Mouse (Mus musculus) stomach, embryonic 16.5 days (tissue): ENCODE measurements around the gene Mrpl27. TPM values are rescaled to one million over a fixed set of nuclear protein-coding genes. Genes with fewer than 3 reads are reported as not detected.

ENCODE experiments used
- ATAC-seq: fragments of 200-750 bp; cut with Nextera tagmentation; 2 replicates; pipeline ENCODE4 v1.8.0; 2017; ENCODE audit warnings: moderate number of reproducible peaks, moderate TSS enrichment; ENCODE audit not compliant: insufficient read depth, low FRiP score
- H3K27ac ChIP-seq: fragments of 300-500 bp; sonication (generic); 2 replicates; pipeline ENCODE4 v1.5.1; 2014; ENCODE audit warnings: low read length
- H3K27me3 ChIP-seq: fragments of 300-500 bp; sonication (generic); 2 replicates; pipeline ENCODE4 v1.6.1; 2014; ENCODE audit warnings: low read length, control low read depth, mixed read lengths; ENCODE audit not compliant: control insufficient read depth, insufficient read depth
- H3K36me3 ChIP-seq: fragments of 300-500 bp; sonication (generic); 2 replicates; pipeline ENCODE4 v1.6.1; 2014; ENCODE audit warnings: low read length; ENCODE audit not compliant: control insufficient read depth, insufficient read depth
- H3K4me1 ChIP-seq: fragments of 300-500 bp; sonication (generic); 2 replicates; pipeline ENCODE4 v1.6.1; 2014; ENCODE audit warnings: low read length, control low read depth, mixed read lengths; ENCODE audit not compliant: control insufficient read depth, insufficient read depth
- H3K4me2 ChIP-seq: fragments of 300-500 bp; sonication (generic); 2 replicates; pipeline ENCODE4 v1.6.1; 2014; ENCODE audit warnings: low read depth, low read length, mixed read lengths
- H3K4me3 ChIP-seq: fragments of 300-500 bp; sonication (generic); replicated peaks from 2 replicates; pipeline ENCODE4 v1.5.1; 2014; ENCODE audit warnings: mild to moderate bottlenecking, low read length
- H3K9ac ChIP-seq: fragments of 300-500 bp; sonication (generic); 2 replicates; pipeline ENCODE4 v1.6.1; 2014; ENCODE audit warnings: low read length
- H3K9me3 ChIP-seq: fragments of 300-500 bp; sonication (generic); replicated peaks from 2 replicates; pipeline ENCODE4 v1.6.1; 2016; ENCODE audit warnings: low read length, control low read depth; ENCODE audit not compliant: control insufficient read depth
- WGBS: fragments of 180-500 bp; shearing (Covaris S2); extraction: QIAGEN DNeasy Blood & Tissue Kit; methylation state at CpG from one replicate; pipeline ENCODE4 v1.1.7; 2014; 5-methylcytosine and 5-hydroxymethylcytosine counted together
- polyA plus RNA-seq: library from polyadenylated mRNA; unstranded; fragments of >200 nt; fragmentation: Nextera tagmentation; extraction: Ambion mirVana; gene quantifications from 2 replicates; pipeline ENCODE4 v1.2.1, GENCODE M21; 2015

Mrpl27 gene
- polyA plus RNA-seq, 1 experiment from 2014 or later = 126 TPM

DNA sequence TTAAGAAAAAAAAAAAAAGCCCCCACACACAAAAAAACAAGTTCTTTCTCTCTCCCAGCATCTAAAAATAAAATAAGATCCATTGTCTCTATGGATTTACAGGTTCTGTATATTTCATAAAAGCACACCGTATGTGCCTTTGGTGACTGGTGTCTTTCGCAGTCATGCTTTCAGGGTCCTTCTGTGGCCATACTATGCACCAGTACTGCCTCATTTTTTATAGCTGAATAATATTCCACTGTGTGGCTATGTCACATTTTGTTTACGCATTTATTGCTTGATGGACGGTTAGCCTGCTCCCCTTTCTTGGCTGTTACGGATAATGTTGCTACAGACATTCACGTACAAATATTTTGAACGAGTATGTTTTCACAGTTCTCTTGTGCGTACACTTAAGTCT lies 594 bp upstream of the Mrpl27 start:
- WGBS = 38% methylated on average over 8 of the region's 8 CpGs
- H3K9me3 ChIP-seq = no peaks in the 10 kb centered on the region
- peak overlapping the region; percentile 83 for H3K9ac ChIP-seq
- peak overlapping the region; percentile 88 for H3K4me2 ChIP-seq
- ATAC-seq = no peak
- H3K4me3 ChIP-seq = peak overlapping the region; percentile 74
- no peaks in the 10 kb centered on the region for H3K36me3 ChIP-seq
- H3K27me3 ChIP-seq = no peaks in the 10 kb centered on the region
- peaks cover 12% of the 10 kb centered on the region; the same call in 1 of the 2 replicates for H3K4me1 ChIP-seq
- H3K27ac ChIP-seq = no peak overlapping the region

DNA sequence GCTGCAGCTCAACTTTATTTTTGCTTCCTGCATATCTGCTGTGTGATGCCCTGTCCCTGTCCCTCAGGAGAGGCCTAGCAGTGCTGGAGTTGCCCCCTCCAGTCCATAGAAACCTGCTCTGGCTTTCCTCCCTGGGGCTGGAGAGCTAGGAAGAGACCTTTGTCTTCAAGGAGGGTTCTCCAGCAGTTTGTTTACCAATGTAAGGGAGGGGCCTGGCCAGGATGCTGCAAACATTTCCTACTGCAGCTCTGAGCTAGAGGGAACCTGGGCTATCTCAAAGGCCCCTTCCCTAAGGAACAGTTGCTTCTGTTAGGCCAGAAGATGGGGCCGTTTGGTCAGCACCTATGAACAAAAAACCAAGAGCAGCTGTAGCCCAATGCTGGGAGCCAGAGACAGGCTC lies 7.8 kb downstream of the Mrpl27 start:
- no peaks in the 10 kb centered on the region for H3K4me1 ChIP-seq
- H3K9me3 ChIP-seq = no peaks in the 10 kb centered on the region
- no peak overlapping the region for H3K27ac ChIP-seq
- H3K9ac ChIP-seq = no peak overlapping the region
- no peak overlapping the region for H3K4me3 ChIP-seq
- H3K4me2 ChIP-seq = no peak overlapping the region
- H3K27me3 ChIP-seq = no peaks in the 10 kb centered on the region
- H3K36me3 ChIP-seq = no peaks in the 10 kb centered on the region
- ATAC-seq = no peak
- 52% methylated on average over 1 of the region's 1 CpGs for WGBS

DNA sequence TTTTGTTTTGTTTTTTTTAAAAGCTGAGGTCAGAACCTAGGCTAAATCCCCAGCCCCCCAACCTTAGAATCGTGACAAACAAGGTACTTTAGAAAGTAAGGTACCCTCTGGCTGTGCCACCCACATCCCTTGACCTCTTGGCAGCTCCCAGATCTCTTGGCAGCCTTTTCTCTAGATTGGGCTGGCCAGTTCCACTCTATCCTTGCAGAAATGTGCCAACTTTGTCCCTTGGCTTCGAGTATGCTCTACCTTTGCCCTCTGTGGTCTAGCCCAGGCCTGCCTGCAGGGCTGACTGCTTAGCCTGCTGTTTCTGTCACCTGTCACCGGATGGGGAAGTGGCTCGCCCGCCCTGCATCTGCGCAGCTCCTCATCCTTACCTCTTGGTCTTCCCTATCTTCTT lies 11.7 kb downstream of the Mrpl27 start:
- Histone ChIP-seq H3K36me3 (peaks cover 19% of the 10 kb centered on the region), H3K9ac (no peak overlapping the region), H3K4me1 (no peaks in the 10 kb centered on the region), H3K4me2 (no peak overlapping the region), H3K27me3 (no peaks in the 10 kb centered on the region), H3K9me3 (no peaks in the 10 kb centered on the region), H3K4me3 (no peak overlapping the region), H3K27ac (no peak overlapping the region)
- no peak for ATAC-seq
- 94% methylated on average over 6 of the region's 6 CpGs for WGBS

DNA sequence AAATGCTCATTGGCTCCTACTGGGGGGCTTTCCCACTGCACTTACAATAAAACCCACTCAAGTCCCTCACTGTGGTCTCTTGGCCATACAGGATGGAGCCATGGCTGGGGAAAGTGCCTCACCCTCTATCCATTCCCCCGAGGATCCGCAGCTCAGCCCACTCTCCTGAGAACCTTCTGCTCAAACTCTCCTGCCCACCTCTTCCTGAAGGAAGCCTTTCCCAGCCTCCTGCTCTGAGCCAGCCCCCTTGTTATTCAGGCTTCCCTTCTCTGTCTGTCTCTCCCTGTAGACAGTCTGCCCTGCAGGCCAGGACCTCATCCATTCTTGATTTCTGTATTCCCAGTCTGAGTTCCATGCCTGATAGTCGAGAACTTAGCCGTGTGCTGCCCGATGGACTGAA lies 21.4 kb downstream of the Mrpl27 start:
- Histone ChIP-seq H3K27ac (no peak overlapping the region), H3K4me2 (no peak overlapping the region), H3K9me3 (no peaks in the 10 kb centered on the region), H3K36me3 (peaks cover 4% of the 10 kb centered on the region; the same call in 1 of the 2 replicates), H3K4me1 (peaks cover 14% of the 10 kb centered on the region), H3K4me3 (no peak overlapping the region), H3K9ac (no peak overlapping the region; the same call in 1 of the 2 replicates), H3K27me3 (no peaks in the 10 kb centered on the region)
- ATAC-seq = no peak
- WGBS = 73% methylated on average over 5 of the region's 5 CpGs

DNA sequence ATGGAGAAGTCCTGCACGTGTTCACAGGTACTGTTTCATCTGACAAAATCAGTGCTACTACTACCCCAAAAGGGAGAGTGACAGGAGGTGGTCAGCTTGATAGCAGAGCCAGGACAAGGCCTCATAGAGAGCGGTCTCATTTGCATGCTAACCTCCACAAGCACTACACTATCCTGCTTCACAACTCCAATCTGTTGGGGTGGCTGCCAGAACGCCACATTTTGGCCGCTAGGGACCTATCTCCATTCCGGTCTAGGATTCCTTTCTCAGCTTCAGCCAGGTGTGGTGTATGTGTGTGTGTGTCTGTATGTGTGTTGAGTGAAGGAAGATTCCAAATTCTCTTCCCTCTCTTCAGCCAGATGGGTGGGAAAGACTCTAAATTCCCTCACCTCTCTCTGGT lies 21.9 kb downstream of the Mrpl27 start:
- peak overlapping the region; percentile 4; the same call in 1 of the 2 replicates for H3K9ac ChIP-seq
- H3K27ac ChIP-seq = no peak overlapping the region
- WGBS = 72% methylated on average over 5 of the region's 5 CpGs
- no peaks in the 10 kb centered on the region for H3K27me3 ChIP-seq
- 0 out of 2 replicates have a peak overlapping the region, but pooled peaks have one; percentile 65 for H3K4me2 ChIP-seq
- no peaks in the 10 kb centered on the region for H3K9me3 ChIP-seq
- no peaks in the 10 kb centered on the region for H3K36me3 ChIP-seq
- peaks cover 14% of the 10 kb centered on the region for H3K4me1 ChIP-seq
- H3K4me3 ChIP-seq = no peak overlapping the region
- ATAC-seq = no peak

DNA sequence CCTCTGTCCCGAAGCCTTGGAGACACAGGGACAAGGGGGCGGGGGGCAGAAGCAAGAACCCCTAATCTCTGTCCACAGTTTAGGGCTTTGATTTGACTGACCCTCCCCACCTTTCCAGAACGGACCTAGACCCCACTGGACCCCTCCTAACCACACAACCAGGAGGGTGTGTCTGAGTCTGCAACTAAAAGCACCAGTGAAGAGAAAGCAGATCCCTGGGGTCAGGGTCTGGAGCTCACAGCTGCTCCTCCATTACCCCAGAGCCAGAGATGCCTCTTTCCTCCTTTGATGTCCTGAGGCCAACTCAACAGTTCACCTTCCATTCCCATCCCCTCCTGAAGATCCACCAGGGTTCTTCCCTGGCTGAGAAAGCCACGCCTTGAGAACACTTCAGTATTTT lies 22.7 kb downstream of the Mrpl27 start:
- no peaks in the 10 kb centered on the region for H3K27me3 ChIP-seq
- H3K36me3 ChIP-seq = no peaks in the 10 kb centered on the region
- H3K27ac ChIP-seq = no peak overlapping the region
- WGBS = 40% methylated on average over 4 of the region's 4 CpGs
- H3K9ac ChIP-seq = peak overlapping the region; percentile 98
- H3K4me1 ChIP-seq = peaks cover 14% of the 10 kb centered on the region
- no peaks in the 10 kb centered on the region for H3K9me3 ChIP-seq
- H3K4me2 ChIP-seq = peak overlapping the region; percentile 65
- H3K4me3 ChIP-seq = peak overlapping the region; percentile 93
- no peak for ATAC-seq

DNA sequence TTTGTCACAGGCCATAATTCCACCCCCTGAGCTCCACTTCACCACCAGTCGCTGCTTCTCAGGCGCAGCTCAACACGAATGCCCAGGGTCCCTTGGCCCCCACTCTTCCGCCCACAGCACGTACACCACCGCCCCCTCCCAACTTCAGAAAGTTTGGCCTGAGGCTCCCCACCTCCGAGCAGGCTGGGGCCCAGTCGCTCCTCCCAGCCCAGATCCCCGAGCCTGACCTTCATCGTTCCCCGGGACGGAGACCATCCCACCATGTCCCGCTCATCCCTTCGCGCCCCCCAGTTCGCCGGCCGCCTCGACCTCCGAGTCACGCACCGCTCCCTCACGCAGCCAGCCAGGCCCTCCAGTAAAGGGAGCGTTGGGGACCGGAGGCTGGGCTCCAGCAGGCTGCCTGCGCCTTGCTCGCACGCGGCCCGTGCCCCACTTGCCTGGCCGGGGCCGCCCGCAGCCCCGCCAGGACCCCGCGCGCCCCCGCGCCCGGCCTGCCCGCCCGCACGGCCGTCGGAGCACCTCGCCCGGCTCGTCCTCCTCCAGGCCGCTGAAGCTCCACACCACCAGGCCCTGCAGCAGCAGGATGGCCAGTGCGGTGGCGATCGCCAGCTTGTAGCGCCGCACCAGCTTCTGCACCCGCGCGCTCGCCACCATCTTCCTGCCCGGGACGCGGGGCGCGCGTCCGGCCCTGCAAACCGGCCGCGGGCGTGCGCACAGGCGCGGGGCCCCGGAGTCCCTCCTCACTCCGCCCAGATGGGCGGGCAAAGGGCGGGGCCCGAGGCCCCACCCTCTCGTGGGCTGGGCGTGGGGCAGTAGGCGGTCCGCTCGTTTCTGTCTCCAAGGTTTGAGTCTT lies 23.4 kb downstream of the Mrpl27 start, which contains the start of gene Xylt2:
Gene Xylt2 (minus strand): TSS at position 762 of the 853 bp plus-strand sequence.
- peak within 1 kb of the TSS; percentile 98 for H3K9ac ChIP-seq
- ATAC-seq = peak; percentile 97
- WGBS = under 1% methylated on average over 81 of the region's 82 CpGs
- H3K4me1 ChIP-seq = peaks cover 14% of the 10 kb centered on the region
- peak within 1 kb of the TSS; percentile 86 for H3K27ac ChIP-seq
- no peaks in the 10 kb centered on the region for H3K27me3 ChIP-seq
- no peaks in the 10 kb centered on the region for H3K36me3 ChIP-seq
- H3K4me2 ChIP-seq = peak within 1 kb of the TSS; percentile 65
- no peaks in the 10 kb centered on the region for H3K9me3 ChIP-seq
- H3K4me3 ChIP-seq = peak within 1 kb of the TSS; percentile 93

DNA sequence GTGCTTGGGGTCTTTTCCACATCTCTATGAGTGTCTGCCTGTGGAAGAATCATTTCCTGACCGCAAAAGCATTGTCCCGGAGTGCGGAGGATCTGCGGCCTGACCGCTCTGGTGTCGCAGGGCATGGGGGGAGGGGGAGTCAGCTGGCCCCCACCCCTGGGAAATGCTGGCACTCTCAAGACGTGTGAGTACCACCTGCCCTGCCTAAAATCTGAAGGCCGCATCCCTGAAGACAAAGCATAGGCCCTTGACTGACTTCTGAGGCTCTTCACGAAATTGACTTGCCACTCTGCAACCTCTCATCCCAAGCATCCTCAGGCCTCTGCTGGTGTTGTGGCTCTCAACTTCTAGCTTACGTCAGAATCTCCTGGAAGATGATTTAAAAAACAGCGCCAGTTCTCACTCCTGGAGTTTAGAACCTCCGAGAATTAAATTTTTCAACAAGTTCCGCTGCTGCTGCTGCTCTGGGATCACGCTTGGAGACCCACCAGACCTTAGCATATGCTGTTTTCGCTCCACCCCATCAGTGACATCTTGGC lies 24.1 kb downstream of the Mrpl27 start:
- Histone ChIP-seq H3K27me3 (no peaks in the 10 kb centered on the region), H3K36me3 (no peaks in the 10 kb centered on the region), H3K4me1 (peaks cover 14% of the 10 kb centered on the region), H3K9ac (peak overlapping the region; percentile 64), H3K27ac (no peak overlapping the region), H3K4me2 (peak overlapping the region; percentile 65), H3K9me3 (no peaks in the 10 kb centered on the region), H3K4me3 (peak overlapping the region; percentile 93)
- 32% methylated on average over 15 of the region's 15 CpGs for WGBS
- ATAC-seq = no peak

DNA sequence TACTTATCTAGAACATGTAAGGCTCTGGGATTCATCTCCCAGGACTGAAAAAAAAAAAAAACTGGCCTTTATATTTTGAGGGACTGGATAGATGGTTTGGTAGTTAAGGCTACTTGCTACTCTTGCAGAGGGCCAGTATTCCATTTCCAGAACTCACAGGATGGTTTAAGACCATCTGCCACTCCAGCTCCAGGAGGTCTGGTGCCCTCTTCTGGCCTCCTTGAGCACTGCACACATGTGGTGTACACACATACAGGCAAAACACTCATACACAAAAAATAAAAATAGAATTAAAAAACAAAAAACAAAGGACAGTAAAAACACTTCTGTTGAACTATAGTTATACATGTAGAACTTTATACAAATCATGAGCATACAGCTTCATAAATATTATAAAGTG lies 27.1 kb downstream of the Mrpl27 start:
- H3K27ac ChIP-seq = no peak overlapping the region
- no peak overlapping the region for H3K4me2 ChIP-seq
- H3K36me3 ChIP-seq = no peaks in the 10 kb centered on the region
- H3K9ac ChIP-seq = no peak overlapping the region
- no peaks in the 10 kb centered on the region for H3K27me3 ChIP-seq
- H3K4me3 ChIP-seq = no peak overlapping the region
- ATAC-seq = no peak
- H3K4me1 ChIP-seq = peaks cover 8% of the 10 kb centered on the region; the same call in 1 of the 2 replicates
- no peaks in the 10 kb centered on the region for H3K9me3 ChIP-seq
